Mouse (Mus musculus) limb, embryonic 11.5 days (tissue): ENCODE data around the gene Zfp319. TPM values are rescaled to one million over a fixed set of nuclear protein-coding genes. Genes with fewer than 3 reads are reported as not detected.
"Not testable (repeated sequence)": the region's sequence is repeated elsewhere in the genome, so short reads cannot be mapped to it uniquely, and the experiment has no call there.

Experiments used
- ATAC-seq: fragments of 200-750 bp; cut with Nextera tagmentation; 2 replicates; pipeline ENCODE4 v1.8.0; 2017; ENCODE audit warnings: low read depth; ENCODE audit not compliant: insufficient number of reproducible peaks, low FRiP score, low TSS enrichment
- DNase-seq: peaks from one replicate; pipeline ENCODE4 v3.0.0-alpha.2; 2015; ENCODE audit warnings: low spot score
- H3K27ac ChIP-seq: fragments of 300-500 bp; sonication (generic); replicated peaks from 2 replicates; pipeline ENCODE4 v1.5.1; 2014; ENCODE audit warnings: low read depth, mild to moderate bottlenecking, low read length
- H3K27me3 ChIP-seq: fragments of 300-500 bp; sonication (generic); 2 replicates; pipeline ENCODE4 v1.6.1; 2014; ENCODE audit warnings: mild to moderate bottlenecking, low read length, mixed read lengths; ENCODE audit not compliant: control insufficient read depth, insufficient read depth
- H3K36me3 ChIP-seq: fragments of 300-500 bp; sonication (generic); 2 replicates; pipeline ENCODE4 v1.6.1; 2014; ENCODE audit warnings: mild to moderate bottlenecking, low read length, moderate library complexity, mixed read lengths; ENCODE audit not compliant: control insufficient read depth, insufficient read depth
- H3K4me1 ChIP-seq: fragments of 300-500 bp; sonication (generic); 2 replicates; pipeline ENCODE4 v1.6.1; 2014; ENCODE audit warnings: low read length, mixed read lengths; ENCODE audit not compliant: control insufficient read depth, insufficient read depth
- H3K4me2 ChIP-seq: fragments of 300-500 bp; sonication (generic); 2 replicates; pipeline ENCODE4 v1.6.1; 2014; ENCODE audit warnings: low read depth, mild to moderate bottlenecking, moderate library complexity; ENCODE audit not compliant: severe bottlenecking
- H3K4me3 ChIP-seq: fragments of 300-500 bp; sonication (generic); 2 replicates; pipeline ENCODE4 v1.5.1; 2014; ENCODE audit warnings: low read depth, low read length
- H3K9ac ChIP-seq: fragments of 300-500 bp; sonication (generic); 2 replicates; pipeline ENCODE4 v1.6.1; 2014; ENCODE audit warnings: mild to moderate bottlenecking, low read length
- H3K9me3 ChIP-seq: fragments of 300-500 bp; sonication (generic); 2 replicates; pipeline ENCODE4 v1.6.1; 2016; ENCODE audit warnings: low read length; ENCODE audit not compliant: control insufficient read depth
- WGBS: fragments of 180-500 bp; shearing (Covaris S2); extraction: QIAGEN DNeasy Blood & Tissue Kit; methylation state at CpG from one replicate; pipeline ENCODE4 v1.1.7; 2014; 5-methylcytosine and 5-hydroxymethylcytosine counted together
- polyA plus RNA-seq: library from polyadenylated mRNA; unstranded; fragments of >200 nt; fragmentation: Nextera tagmentation; extraction: Ambion mirVana; gene quantifications from 2 replicates; pipeline ENCODE4 v1.2.1, GENCODE M21; 2014

The Zfp319 gene
- polyA plus RNA-seq = 7.7 and 8.6 TPM in 2 replicates

DNA sequence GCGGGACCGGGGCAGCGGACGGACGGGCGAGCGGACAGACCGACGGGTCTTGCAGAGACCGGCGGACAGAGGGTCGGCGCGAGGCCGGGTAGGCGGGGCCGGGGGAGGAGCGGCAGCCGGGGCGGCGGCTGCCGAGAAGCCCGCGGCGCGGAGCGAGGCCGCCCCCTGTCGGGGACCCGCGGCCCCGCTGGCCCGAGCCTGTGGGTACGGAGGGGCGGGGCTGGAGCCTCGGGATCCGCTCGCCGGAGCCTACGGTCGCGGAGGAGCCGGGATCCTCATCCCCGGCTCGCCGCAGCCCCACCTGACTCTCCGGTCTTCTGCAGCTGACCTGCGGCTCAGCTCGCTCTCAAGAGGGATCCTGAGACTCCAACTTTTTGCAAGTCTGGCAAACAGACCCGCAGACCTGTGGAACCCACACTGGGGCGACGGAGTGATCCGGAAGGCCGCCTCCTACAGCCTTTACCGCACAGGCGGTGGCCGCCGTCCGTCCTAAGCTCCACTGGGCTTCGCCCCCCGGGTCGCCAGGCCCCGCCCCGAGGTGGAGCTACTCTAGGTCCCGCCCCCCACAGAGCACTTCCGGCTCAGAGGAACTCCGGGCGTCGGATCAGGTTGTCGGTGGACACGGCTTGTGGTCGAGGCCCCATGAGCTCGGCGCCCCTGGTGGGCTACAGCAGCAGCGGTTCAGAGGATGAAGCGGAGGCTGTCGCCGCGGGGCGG lies at the start of gene Zfp319, which contains the start of gene Usb1:
Gene Zfp319, minus strand, starts transcription at position 231 of the 717 bp plus-strand sequence.
Gene Usb1, plus strand, starts transcription at position 565 of the 717 bp plus-strand sequence.
- Histone ChIP-seq H3K4me3 (peak within 1 kb of the TSS; percentile 86), H3K27me3 (no peaks in the 10 kb centered on the region), H3K9ac (peak within 1 kb of the TSS; percentile 89), H3K9me3 (no peaks in the 10 kb centered on the region), H3K4me1 (peaks cover 9% of the 10 kb centered on the region), H3K4me2 (peak within 1 kb of the TSS; percentile 79), H3K27ac (peak within 1 kb of the TSS; percentile 90), H3K36me3 (peaks cover 22% of the 10 kb centered on the region)
- DNase-seq (peak; percentile 97), ATAC-seq (peak; percentile 94)
- under 1% methylated on average over 67 of the region's 80 CpGs for WGBS

DNA sequence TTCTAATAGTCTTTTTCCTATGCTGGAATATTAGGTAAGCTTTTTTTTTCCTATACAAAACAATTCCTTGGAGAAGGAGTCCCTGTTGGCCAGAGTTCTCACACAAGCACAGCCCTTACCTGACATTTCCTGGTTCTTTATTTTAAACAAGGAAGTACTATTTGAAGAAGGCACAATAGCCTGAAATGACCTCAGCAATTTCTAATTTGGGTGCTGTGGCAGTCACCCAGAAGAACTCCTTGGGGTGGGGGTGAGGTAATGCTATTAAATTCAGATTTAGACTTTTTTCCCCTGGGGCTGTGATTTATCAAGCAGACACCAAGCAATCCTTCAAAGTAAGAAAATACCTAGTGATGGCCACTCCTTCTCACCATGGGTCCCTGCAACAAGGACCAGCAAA lies 49.2 kb upstream of the Zfp319 start:
- no peak for ATAC-seq

DNA sequence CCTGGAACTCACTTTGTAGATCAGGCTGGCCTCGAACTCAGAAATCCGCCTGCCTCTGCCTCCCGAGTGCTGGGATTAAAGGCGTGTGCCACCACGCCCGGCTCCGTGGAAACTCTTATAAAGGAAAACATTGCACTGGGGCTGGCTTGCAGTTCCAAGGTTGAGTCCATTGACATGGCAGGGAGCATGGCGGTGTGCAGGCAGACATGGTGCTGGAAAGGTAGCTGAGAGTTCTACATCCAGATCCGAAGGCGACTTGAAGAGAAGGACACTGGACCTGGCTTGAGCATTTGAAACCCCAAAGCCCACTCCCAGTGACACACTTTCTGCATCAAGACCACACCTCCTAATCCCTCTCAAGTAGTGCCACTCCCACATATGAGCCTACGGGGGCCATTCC lies 47.2 kb upstream of the Zfp319 start:
- H3K4me3 ChIP-seq, H3K9ac ChIP-seq: not testable (repeated sequence)
- 98% methylated on average over 11 of the region's 11 CpGs for WGBS

More for the DNA sequence above, 49.2 kb upstream of the Zfp319 start:
- Histone ChIP-seq H3K4me2 (no peak overlapping the region), H3K9me3 (no peaks in the 10 kb centered on the region), H3K4me1 (no peaks in the 10 kb centered on the region; the same call in 1 of the 2 replicates), H3K27ac (no peak overlapping the region), H3K36me3 (no peaks in the 10 kb centered on the region), H3K4me3 (no peak overlapping the region), H3K9ac (no peak overlapping the region), H3K27me3 (no peaks in the 10 kb centered on the region)
- no peak for DNase-seq

DNA sequence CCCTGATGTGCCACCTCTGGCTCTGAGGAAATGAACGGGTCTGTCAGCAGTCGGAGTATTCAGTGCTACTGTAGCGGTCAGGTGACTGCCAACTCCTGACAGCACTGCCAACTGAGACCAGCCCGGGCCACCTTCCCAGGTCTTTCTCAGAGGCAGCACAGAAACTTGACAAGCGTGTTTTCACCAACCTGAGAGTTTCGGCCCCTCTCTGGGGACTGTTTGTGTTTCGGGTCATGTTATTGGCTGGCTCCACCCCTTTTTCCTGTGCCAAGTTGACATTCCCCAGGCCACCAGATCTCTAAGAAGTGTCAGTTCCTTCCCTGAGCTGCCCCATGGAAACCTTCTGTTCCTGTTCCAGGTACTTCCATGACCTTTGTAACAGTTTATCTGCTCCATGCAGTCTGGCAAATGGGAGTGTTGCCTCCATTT lies 46.1 kb upstream of the Zfp319 start:
- Histone ChIP-seq H3K9ac (no peak overlapping the region), H3K27ac (no peak overlapping the region), H3K4me2 (no peak overlapping the region), H3K36me3 (no peaks in the 10 kb centered on the region), H3K4me1 (no peaks in the 10 kb centered on the region; the same call in 1 of the 2 replicates), H3K27me3 (no peaks in the 10 kb centered on the region), H3K4me3 (no peak overlapping the region), H3K9me3 (no peaks in the 10 kb centered on the region)
- no peak for ATAC-seq
- DNase-seq = peak; percentile 33
- 14% methylated on average over 7 of the region's 7 CpGs for WGBS

More for the DNA sequence above, 47.2 kb upstream of the Zfp319 start:
- H3K4me2 ChIP-seq, H3K36me3 ChIP-seq, H3K4me1 ChIP-seq, H3K9me3 ChIP-seq, DNase-seq, H3K27me3 ChIP-seq, H3K27ac ChIP-seq, ATAC-seq: not testable (repeated sequence)

DNA sequence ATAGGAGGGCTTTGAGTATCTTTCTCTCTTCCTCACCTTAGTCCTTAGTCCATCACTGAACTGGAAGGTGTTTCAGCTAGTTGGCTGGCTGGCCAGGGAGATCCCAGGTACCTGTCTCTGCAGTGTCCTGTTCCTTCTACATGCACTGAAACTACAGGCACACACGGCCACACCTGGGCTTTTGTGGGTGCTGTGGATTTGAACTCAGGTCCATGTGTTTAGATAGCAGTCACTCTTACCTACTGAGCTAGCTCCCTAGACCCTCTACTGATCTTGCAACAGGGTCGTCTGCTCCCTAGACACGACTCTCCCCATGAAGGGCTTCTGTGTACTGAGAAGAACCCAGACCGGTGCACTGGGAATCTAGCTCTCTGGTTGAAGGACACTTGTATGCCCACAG lies 45.4 kb upstream of the Zfp319 start:
- Histone ChIP-seq H3K4me3 (no peak overlapping the region), H3K4me2 (no peak overlapping the region), H3K36me3 (no peaks in the 10 kb centered on the region; the same call in 1 of the 2 replicates), H3K27ac (no peak overlapping the region), H3K4me1 (no peaks in the 10 kb centered on the region; the same call in 1 of the 2 replicates), H3K27me3 (no peaks in the 10 kb centered on the region), H3K9me3 (no peaks in the 10 kb centered on the region), H3K9ac (no peak overlapping the region)
- ATAC-seq (no peak), DNase-seq (no peak)
- 76% methylated on average over 4 of the region's 4 CpGs for WGBS

DNA sequence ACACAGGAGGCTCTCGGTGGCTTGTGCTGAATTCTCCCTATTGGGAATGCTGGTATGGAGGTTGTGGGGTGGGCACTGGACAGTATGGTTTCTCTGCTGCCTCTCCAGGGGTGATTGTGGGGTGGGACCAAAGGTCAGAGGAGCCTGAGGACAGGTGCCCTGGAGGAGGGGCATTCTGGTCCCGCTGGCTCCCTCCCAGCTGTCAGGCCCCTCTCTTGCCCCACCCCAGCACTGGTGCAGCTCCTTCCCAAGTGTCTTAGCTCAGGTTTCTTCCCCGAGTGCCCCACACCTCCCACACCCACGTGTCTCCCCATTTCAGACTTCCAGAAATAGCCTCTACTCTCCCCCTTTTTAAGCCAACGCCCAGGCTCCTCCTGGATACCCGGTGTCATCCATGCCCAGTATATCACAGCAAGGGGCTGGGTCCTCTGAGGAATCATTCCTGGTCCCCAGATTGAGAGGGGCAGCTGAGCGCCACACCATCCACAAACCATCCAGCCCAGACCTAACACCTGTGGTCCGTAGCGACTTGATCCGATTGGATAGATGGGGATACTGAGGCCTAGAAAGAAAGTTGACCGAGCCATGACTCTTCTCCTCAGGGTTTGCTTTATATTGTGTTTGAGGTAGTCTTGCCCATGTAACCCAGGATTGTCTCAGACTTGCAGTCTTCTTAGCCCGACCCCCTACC lies 44.7 kb upstream of the Zfp319 start:
- Histone ChIP-seq H3K4me2 (no peak overlapping the region), H3K4me3 (no peak overlapping the region), H3K27ac (no peak overlapping the region), H3K9ac (no peak overlapping the region), H3K27me3 (no peaks in the 10 kb centered on the region), H3K9me3 (no peaks in the 10 kb centered on the region), H3K36me3 (no peaks in the 10 kb centered on the region; the same call in 1 of the 2 replicates), H3K4me1 (no peaks in the 10 kb centered on the region; the same call in 1 of the 2 replicates)
- no peak for ATAC-seq
- no peak for DNase-seq
- 77% methylated on average over 12 of the region's 12 CpGs for WGBS

DNA sequence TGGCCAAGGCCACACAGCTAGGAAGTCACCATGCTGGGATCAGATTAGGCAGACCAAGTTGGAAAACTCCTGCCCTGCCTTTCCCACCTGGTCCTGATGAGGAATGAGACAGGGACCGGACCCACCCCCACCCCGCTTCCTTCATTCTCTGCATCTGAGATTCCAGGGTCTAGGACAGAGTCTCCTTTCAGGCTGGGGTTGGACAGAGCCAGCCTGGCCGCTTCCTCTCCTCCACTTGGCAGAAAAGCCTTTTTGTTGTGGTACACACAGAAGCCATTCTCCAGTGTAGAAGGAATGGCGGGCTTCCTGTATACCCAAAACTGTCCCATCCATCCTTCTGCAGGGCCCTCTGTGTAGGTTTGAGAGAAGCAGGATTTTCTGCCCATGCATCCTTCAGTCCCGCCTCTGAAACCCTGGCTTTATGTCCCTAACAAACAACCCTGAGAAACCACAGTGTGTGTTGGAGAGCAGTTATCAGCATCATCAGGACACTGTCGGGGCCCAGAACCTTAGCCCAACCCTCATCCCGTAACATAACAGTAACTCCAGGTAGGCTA lies 43.7 kb upstream of the Zfp319 start:
- ATAC-seq (no peak), DNase-seq (no peak)
- Histone ChIP-seq H3K27me3 (no peaks in the 10 kb centered on the region), H3K4me1 (no peaks in the 10 kb centered on the region; the same call in 1 of the 2 replicates), H3K9ac (no peak overlapping the region), H3K36me3 (no peaks in the 10 kb centered on the region; the same call in 1 of the 2 replicates), H3K9me3 (no peaks in the 10 kb centered on the region), H3K4me2 (no peak overlapping the region), H3K27ac (no peak overlapping the region), H3K4me3 (no peak overlapping the region)
- WGBS = 91% methylated on average over 7 of the region's 7 CpGs

DNA sequence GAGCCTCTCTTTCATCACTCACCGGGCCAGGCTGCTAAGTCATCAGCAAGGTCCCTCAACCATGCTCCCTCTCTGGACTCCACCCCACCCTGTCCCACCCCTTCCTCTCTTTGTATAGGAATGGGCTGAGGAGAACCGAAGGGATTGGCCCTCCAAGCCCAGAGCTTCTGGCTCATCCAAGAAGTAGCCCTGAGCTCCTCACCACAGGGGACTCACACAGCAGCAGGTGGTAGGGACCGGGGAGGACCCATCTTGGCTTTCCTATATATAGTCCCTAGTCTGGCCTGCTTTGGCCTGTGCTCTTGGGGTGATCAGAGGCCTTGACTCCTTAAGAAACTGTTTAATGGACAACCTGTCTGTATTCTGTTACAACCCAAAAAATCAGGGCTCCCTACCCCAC lies 42.7 kb upstream of the Zfp319 start:
- no peaks in the 10 kb centered on the region for H3K9me3 ChIP-seq
- no peak overlapping the region for H3K4me3 ChIP-seq
- no peak overlapping the region for H3K4me2 ChIP-seq
- no peaks in the 10 kb centered on the region; the same call in 1 of the 2 replicates for H3K36me3 ChIP-seq
- no peaks in the 10 kb centered on the region for H3K27me3 ChIP-seq
- H3K4me1 ChIP-seq = peaks cover 6% of the 10 kb centered on the region
- no peak overlapping the region for H3K27ac ChIP-seq
- WGBS = 79% methylated on average over 3 of the region's 3 CpGs
- DNase-seq (no peak), ATAC-seq (no peak)
- no peak overlapping the region for H3K9ac ChIP-seq
